Mouse (Mus musculus): ENCODE measurements around the gene Nrxn1.

DNA sequence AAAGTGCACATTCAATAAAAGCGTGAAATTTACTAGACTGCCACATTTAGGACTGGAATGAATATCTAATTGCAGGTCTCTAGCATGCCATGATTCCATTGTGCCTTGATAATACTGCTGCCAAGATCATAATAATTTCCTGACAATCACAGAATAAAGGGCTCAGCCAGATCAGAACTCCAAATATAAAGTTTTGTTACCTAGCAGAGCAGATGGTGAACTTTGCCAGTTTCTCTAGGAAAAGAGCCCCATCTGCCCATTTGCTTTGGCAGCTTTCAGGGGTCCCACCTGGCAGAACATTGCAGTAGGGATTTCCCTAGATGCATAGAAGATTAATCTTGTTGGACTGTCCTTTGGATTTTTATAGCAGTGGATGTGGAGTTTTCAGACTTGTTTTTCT lies 411.9 kb downstream of the Nrxn1 start:
- TF ChIP-seq CTCF (IDR thresholded peaks at IDR 0.05; ENCODE audit: borderline replicate concordance, control insufficient read depth, extremely low read depth, insufficient read depth, low read length, poor library complexity) (no peak), POLR2A (IDR thresholded peaks at IDR 0.05; ENCODE audit: control insufficient read depth, extremely low read depth, insufficient read depth, low read length, poor library complexity) (no peak)

Measured in thymus, adult 2 months (tissue).